In the genomic region with DNA sequence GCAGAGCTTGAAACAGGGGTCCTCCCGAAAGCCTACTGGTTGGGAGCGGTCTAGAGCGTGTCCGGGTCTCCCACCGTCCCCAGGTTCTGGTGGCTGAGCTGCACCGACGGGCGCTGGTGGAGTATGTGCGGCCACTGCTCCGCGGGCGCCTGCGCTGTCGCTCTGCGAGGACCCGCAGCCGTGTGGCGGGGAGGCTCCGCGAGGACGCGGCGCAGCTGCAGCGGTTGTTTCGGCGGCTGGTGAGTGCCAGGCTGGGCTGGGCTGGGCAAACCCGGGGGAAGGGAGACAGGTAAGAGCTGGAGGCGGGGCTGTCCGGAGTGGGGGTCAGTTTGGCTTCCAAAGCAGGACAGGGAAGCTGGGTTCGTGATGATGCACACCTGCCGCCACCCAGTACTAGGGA, we compare ENCODE assay signal across 9 mouse cellular contexts. TPM values are rescaled to one million over a fixed set of nuclear protein-coding genes. Genes with fewer than 3 reads are reported as not detected.
DNase-seq lines count a peak whose midpoint lies in the region; ATAC-seq lines count a peak whose summit lies in the region.
"Had no signal": no experiment of that assay in that cellular context is flagged by ENCODE, and none has a peak within 500 bp of the region (broad histone marks: within the 10 kb centered on the region; RNA-seq: fewer than 3 reads in every experiment).

No protein-coding gene starts in this region.

- H3K36me3 ChIP-seq in kidney, embryonic 16.5 days (ENCODE audit: insufficient read depth, low read length): no peaks in the 10 kb centered on the region
- H3K36me3 ChIP-seq in embryonic facial prominence, embryonic 10.5 days (replicated peaks): no peaks in the 10 kb centered on the region
- no peaks in the 10 kb centered on the region for H3K36me3 ChIP-seq in hindbrain, embryonic 10.5 days
- no peaks in the 10 kb centered on the region for H3K36me3 ChIP-seq in midbrain, embryonic 14.5 days (ENCODE audit: control insufficient read depth, insufficient read depth, low read length)

- no peak for ATAC-seq in kidney, embryonic 16.5 days (ENCODE audit: low FRiP score, low TSS enrichment)
- ATAC-seq in midbrain, embryonic 14.5 days (ENCODE audit: low FRiP score, low TSS enrichment): peak; percentile 37; the same call in 1 of the 2 replicates
- ATAC-seq in CD4-positive, CD25-positive, alpha-beta regulatory T cell, adult 4 months: no peak
- ATAC-seq in monocyte, adult 5-6 weeks (replicated peaks; ENCODE audit: insufficient number of reproducible peaks, low FRiP score, low TSS enrichment, poor library complexity, severe bottlenecking): no peak

- no peaks in the 10 kb centered on the region for H3K9me3 ChIP-seq in kidney, embryonic 16.5 days (ENCODE audit: low read length)
- peaks cover 4% of the 10 kb centered on the region; the same call in 1 of the 2 replicates for H3K9me3 ChIP-seq in embryonic facial prominence, embryonic 10.5 days
- H3K9me3 ChIP-seq in hindbrain, embryonic 10.5 days: 0 out of 2 replicates have a peak, but pooled peaks cover 2% of the 10 kb centered on the region
- no peaks in the 10 kb centered on the region for H3K9me3 ChIP-seq in midbrain, embryonic 14.5 days (ENCODE audit: control insufficient read depth, low read length)

- H3K27me3 ChIP-seq in kidney, embryonic 16.5 days (ENCODE audit: insufficient read depth, low read length): peaks cover 43% of the 10 kb centered on the region
- peaks cover 76% of the 10 kb centered on the region for H3K27me3 ChIP-seq in embryonic facial prominence, embryonic 10.5 days (replicated peaks; ENCODE audit: low read depth, poor library complexity, severe bottlenecking)
- peaks cover 79% of the 10 kb centered on the region for H3K27me3 ChIP-seq in hindbrain, embryonic 10.5 days (ENCODE audit: insufficient read depth, poor library complexity, severe bottlenecking)
- peaks cover 36% of the 10 kb centered on the region for H3K27me3 ChIP-seq in midbrain, embryonic 14.5 days (ENCODE audit: control insufficient read depth, insufficient read depth, low read length)

- WGBS in kidney, embryonic 16.5 days: 11% methylated on average over 31 of the region's 31 CpGs
- WGBS in embryonic facial prominence, embryonic 10.5 days: 4% methylated on average over 31 of the region's 31 CpGs
- WGBS in hindbrain, embryonic 10.5 days: under 1% methylated on average over 31 of the region's 31 CpGs
- WGBS in midbrain, embryonic 14.5 days: 2% methylated on average over 31 of the region's 31 CpGs

- H3K4me1 ChIP-seq in kidney, embryonic 16.5 days (ENCODE audit: insufficient read depth, low read length): peaks cover 11% of the 10 kb centered on the region; the same call in 1 of the 2 replicates
- peaks cover 14% of the 10 kb centered on the region for H3K4me1 ChIP-seq in embryonic facial prominence, embryonic 10.5 days
- H3K4me1 ChIP-seq in hindbrain, embryonic 10.5 days (replicated peaks): peaks cover 15% of the 10 kb centered on the region
- 0 out of 2 replicates have a peak, but pooled peaks cover 3% of the 10 kb centered on the region for H3K4me1 ChIP-seq in midbrain, embryonic 14.5 days (ENCODE audit: control insufficient read depth, insufficient read depth, low read length)

- peak overlapping the region; percentile 29 for H3K4me3 ChIP-seq in kidney, embryonic 16.5 days (ENCODE audit: low read length)
- peak overlapping the region; percentile 51 for H3K4me3 ChIP-seq in embryonic facial prominence, embryonic 10.5 days
- peak overlapping the region; percentile 41 for H3K4me3 ChIP-seq in hindbrain, embryonic 10.5 days
- peak overlapping the region; percentile 25 for H3K4me3 ChIP-seq in midbrain, embryonic 14.5 days (replicated peaks; ENCODE audit: low read depth, low read length)

- H3K9ac ChIP-seq in kidney, embryonic 16.5 days (replicated peaks; ENCODE audit: low read length): no peak overlapping the region; the same call in 1 of the 2 replicates
- peak overlapping the region; percentile 44 for H3K9ac ChIP-seq in midbrain, embryonic 14.5 days (replicated peaks; ENCODE audit: low read length)
- H3K9ac ChIP-seq: liver, embryonic 14.5 days had no signal

- no peak overlapping the region for H3K27ac ChIP-seq in kidney, embryonic 16.5 days (ENCODE audit: low read length)
- no peak overlapping the region for H3K27ac ChIP-seq in embryonic facial prominence, embryonic 10.5 days (replicated peaks)
- H3K27ac ChIP-seq in hindbrain, embryonic 10.5 days: no peak overlapping the region
- no peak overlapping the region for H3K27ac ChIP-seq in midbrain, embryonic 14.5 days (replicated peaks; ENCODE audit: low read depth, low read length)
- H3K27ac ChIP-seq: liver, embryonic 14.5 days had no signal

- H3K4me2 ChIP-seq in kidney, embryonic 16.5 days (replicated peaks; ENCODE audit: low read depth, low read length): peak overlapping the region; percentile 47
- H3K4me2 ChIP-seq in midbrain, embryonic 14.5 days (ENCODE audit: low read length): peak overlapping the region; percentile 48

- no peak for DNase-seq in kidney, postnatal 36 days
- peak; percentile 56 for DNase-seq in embryonic facial prominence, embryonic 10.5 days (ENCODE audit: low spot score)
- DNase-seq in hindbrain, embryonic 10.5 days (ENCODE audit: low spot score): peak; percentile 37
- DNase-seq in midbrain, embryonic 14.5 days: peak; percentile 55
- no peak for DNase-seq in thymus, postnatal 10 days (ENCODE audit: low spot score in 2 of 2)

RNA-seq across cellular contexts. Expression of a gene that starts 18.6 kb away (rescaled TPM):
- polyA plus RNA-seq in kidney, embryonic 16.5 days (2015; fragmentation: Nextera tagmentation; extraction: Ambion mirVana): 1.8 and 2.2 TPM in 2 replicates
- 1.9 TPM in 2 replicates for polyA plus RNA-seq in embryonic facial prominence, embryonic 10.5 days (2016; fragmentation: Nextera tagmentation; extraction: Ambion mirVana)
- 2.4 and 3.8 TPM in 2 replicates for polyA plus RNA-seq in hindbrain, embryonic 10.5 days (2016; fragmentation: Nextera tagmentation; extraction: Ambion mirVana)
- polyA plus RNA-seq in midbrain, embryonic 14.5 days (2014; fragmentation: Nextera tagmentation; extraction: Ambion mirVana): 2.5 and 6.1 TPM in 2 replicates
- under 1 TPM; 0.37 to 0.86 TPM for polyA plus RNA-seq in CD4-positive, CD25-positive, alpha-beta regulatory T cell, adult 4 months (2017; shearing (Covaris generic))
- 3.5 to 4.4 TPM (median 4.0 TPM) in 3 replicates for total RNA-seq in monocyte, adult 5-6 weeks (2017)

RNA-seq across cellular contexts. Expression of a gene that starts 18.7 kb away (rescaled TPM):
- 89.7 and 94.2 TPM in 2 replicates for polyA plus RNA-seq in kidney, embryonic 16.5 days (2015; fragmentation: Nextera tagmentation; extraction: Ambion mirVana)
- 72.6 and 73.9 TPM in 2 replicates for polyA plus RNA-seq in embryonic facial prominence, embryonic 10.5 days (2016; fragmentation: Nextera tagmentation; extraction: Ambion mirVana)
- 68.8 and 71.4 TPM in 2 replicates for polyA plus RNA-seq in hindbrain, embryonic 10.5 days (2016; fragmentation: Nextera tagmentation; extraction: Ambion mirVana)
- polyA plus RNA-seq in midbrain, embryonic 14.5 days (2014; fragmentation: Nextera tagmentation; extraction: Ambion mirVana): 30.1 and 36.6 TPM in 2 replicates
- polyA plus RNA-seq in CD4-positive, CD25-positive, alpha-beta regulatory T cell, adult 4 months (2017; shearing (Covaris generic)): 10 to 100 TPM; 45.8 to 50.7 TPM
- total RNA-seq in monocyte, adult 5-6 weeks (2017): 19.9 to 35.2 TPM (median 23.4 TPM) in 3 replicates

RNA-seq across cellular contexts. Expression of a gene that starts 26.4 kb away (rescaled TPM):
- polyA plus RNA-seq in kidney, embryonic 16.5 days (2015; fragmentation: Nextera tagmentation; extraction: Ambion mirVana): 2.9 and 3.8 TPM in 2 replicates
- polyA plus RNA-seq in embryonic facial prominence, embryonic 10.5 days (2016; fragmentation: Nextera tagmentation; extraction: Ambion mirVana): 1.2 and 1.3 TPM in 2 replicates
- 0.39 and 0.80 TPM in 2 replicates for polyA plus RNA-seq in hindbrain, embryonic 10.5 days (2016; fragmentation: Nextera tagmentation; extraction: Ambion mirVana)
- 0.12 and 0.29 TPM in 2 replicates for polyA plus RNA-seq in midbrain, embryonic 14.5 days (2014; fragmentation: Nextera tagmentation; extraction: Ambion mirVana)
- polyA plus RNA-seq in CD4-positive, CD25-positive, alpha-beta regulatory T cell, adult 4 months (2017; shearing (Covaris generic)): not detected
- 0.11 to 1.4 TPM (median 0.49 TPM) in 3 replicates for total RNA-seq in monocyte, adult 5-6 weeks (2017)

RNA-seq across cellular contexts. Expression of a gene that starts 28.1 kb away (rescaled TPM):
- 0.11 and 0.14 TPM in 2 replicates for polyA plus RNA-seq in kidney, embryonic 16.5 days (2015; fragmentation: Nextera tagmentation; extraction: Ambion mirVana)
- 0.17 and 0.19 TPM in 2 replicates for polyA plus RNA-seq in embryonic facial prominence, embryonic 10.5 days (2016; fragmentation: Nextera tagmentation; extraction: Ambion mirVana)
- polyA plus RNA-seq in hindbrain, embryonic 10.5 days (2016; fragmentation: Nextera tagmentation; extraction: Ambion mirVana): 0.09 and 0.10 TPM in 2 replicates
- 0.51 and 0.74 TPM in 2 replicates for polyA plus RNA-seq in midbrain, embryonic 14.5 days (2014; fragmentation: Nextera tagmentation; extraction: Ambion mirVana)
- not detected for polyA plus RNA-seq in CD4-positive, CD25-positive, alpha-beta regulatory T cell, adult 4 months (2017; shearing (Covaris generic))
- total RNA-seq in monocyte, adult 5-6 weeks (2017): not detected in 3 replicates

RNA-seq across cellular contexts. Expression of a gene that starts 30.9 kb away (rescaled TPM):
- 6.8 and 6.9 TPM in 2 replicates for polyA plus RNA-seq in kidney, embryonic 16.5 days (2015; fragmentation: Nextera tagmentation; extraction: Ambion mirVana)
- 7.1 and 8.0 TPM in 2 replicates for polyA plus RNA-seq in embryonic facial prominence, embryonic 10.5 days (2016; fragmentation: Nextera tagmentation; extraction: Ambion mirVana)
- polyA plus RNA-seq in hindbrain, embryonic 10.5 days (2016; fragmentation: Nextera tagmentation; extraction: Ambion mirVana): 9.3 and 13.6 TPM in 2 replicates
- polyA plus RNA-seq in midbrain, embryonic 14.5 days (2014; fragmentation: Nextera tagmentation; extraction: Ambion mirVana): 18.8 and 20.3 TPM in 2 replicates
- polyA plus RNA-seq in CD4-positive, CD25-positive, alpha-beta regulatory T cell, adult 4 months (2017; shearing (Covaris generic)): 1 to 10 TPM in 1 of 2 experiments, under 1 TPM in 1; 0.91 to 1.3 TPM
- total RNA-seq in monocyte, adult 5-6 weeks (2017): 9.0 to 21.1 TPM (median 9.6 TPM) in 3 replicates

Comparison
In these comparisons a context has a peak if more than half of its experiments do, and no peak if none do; other contexts are left out.
1. DNase-seq: peak in embryonic facial prominence, embryonic 10.5 days (single experiment), hindbrain, embryonic 10.5 days (single experiment) and midbrain, embryonic 14.5 days (single experiment); none in kidney, postnatal 36 days (0 of 2) and thymus, postnatal 10 days (0 of 2).
2. Peak in every context shown above with its lines, with median percentiles within 50 percentile points of each other: H3K4me3 ChIP-seq.